Mouse (Mus musculus): ENCODE data around the gene Prrt3. TPM values are rescaled to one million over a fixed set of nuclear protein-coding genes. Genes with fewer than 3 reads are reported as not detected.

Gene Prrt3
- 0.02 TPM in 1 of 2 replicates, not detected in the other for polyA plus RNA-seq (2012)

GRCm38 (mm10) chr6:113501388-113502084 lies at the start of gene Prrt3:
Prrt3 (minus strand) TSS chr6:113501931.
- H3K27me3 ChIP-seq (ENCODE audit: control insufficient read depth), result peaks cover 58% of the 10 kb centered on the region
- no peak within 1 kb of the TSS for H3K4me3 ChIP-seq (replicated peaks)
- no peak for TF ChIP-seq GATA1 (IDR thresholded peaks at IDR 0.05; ENCODE audit: low read length)
- no peak for TF ChIP-seq TAL1 (IDR thresholded peaks at IDR 0.05; ENCODE audit: low read length)
- H3K4me1 ChIP-seq (ENCODE audit: control insufficient read depth), result no peaks in the 10 kb centered on the region; the same call in 1 of the 2 replicates
- H3K36me3 ChIP-seq (ENCODE audit: control insufficient read depth), result no peaks in the 10 kb centered on the region
- no peaks in the 10 kb centered on the region for H3K9me3 ChIP-seq (ENCODE audit: control insufficient read depth, low read length)

- peak overlapping the region; percentile 14 for H3K4me3 ChIP-seq (replicated peaks)
- H3K4me1 ChIP-seq (ENCODE audit: control insufficient read depth), result peaks cover 8% of the 10 kb centered on the region
- peaks cover 88% of the 10 kb centered on the region for H3K36me3 ChIP-seq (ENCODE audit: control insufficient read depth)
- H3K27me3 ChIP-seq (ENCODE audit: control insufficient read depth), result no peaks in the 10 kb centered on the region
- TF ChIP-seq GATA1 (IDR thresholded peaks at IDR 0.05; ENCODE audit: low read length) (no peak), TAL1 (IDR thresholded peaks at IDR 0.05; ENCODE audit: low read length) (no peak)
- H3K9me3 ChIP-seq (ENCODE audit: control insufficient read depth, low read length), result no peaks in the 10 kb centered on the region
These were observed 42.3 kb upstream of the Prrt3 start for GRCm38 (mm10) chr6:113543906-113544481.

GRCm38 (mm10) chr6:113541610-113542009 lies 39.9 kb upstream of the Prrt3 start:
- Histone ChIP-seq H3K4me3 (replicated peaks) (no peak overlapping the region), H3K9me3 (ENCODE audit: control insufficient read depth, low read length) (no peaks in the 10 kb centered on the region), H3K36me3 (ENCODE audit: control insufficient read depth) (peaks cover 87% of the 10 kb centered on the region), H3K4me1 (ENCODE audit: control insufficient read depth) (peaks cover 8% of the 10 kb centered on the region), H3K27me3 (ENCODE audit: control insufficient read depth) (no peaks in the 10 kb centered on the region)
- TF ChIP-seq GATA1 (IDR thresholded peaks at IDR 0.05; ENCODE audit: low read length), result no peak
- no peak for TF ChIP-seq TAL1 (IDR thresholded peaks at IDR 0.05; ENCODE audit: low read length)

GRCm38 (mm10) chr6:113534886-113535285 lies 33.2 kb upstream of the Prrt3 start:
- TF ChIP-seq GATA1 (IDR thresholded peaks at IDR 0.05; ENCODE audit: low read length), result no peak
- TF ChIP-seq TAL1 (IDR thresholded peaks at IDR 0.05; ENCODE audit: low read length), result no peak
- H3K4me3 ChIP-seq (replicated peaks), result no peak overlapping the region
- H3K27me3 ChIP-seq (ENCODE audit: control insufficient read depth), result no peaks in the 10 kb centered on the region
- H3K4me1 ChIP-seq (ENCODE audit: control insufficient read depth), result peaks cover 27% of the 10 kb centered on the region
- no peaks in the 10 kb centered on the region for H3K9me3 ChIP-seq (ENCODE audit: control insufficient read depth, low read length)
- peaks cover 60% of the 10 kb centered on the region for H3K36me3 ChIP-seq (ENCODE audit: control insufficient read depth)

GRCm38 (mm10) chr6:113531840-113532404 lies 30.2 kb upstream of the Prrt3 start:
- peak overlapping the region; percentile 100 for H3K4me3 ChIP-seq (replicated peaks)
- TF ChIP-seq GATA1 (IDR thresholded peaks at IDR 0.05; ENCODE audit: low read length) (no peak), TAL1 (IDR thresholded peaks at IDR 0.05; ENCODE audit: low read length) (no peak)
- no peaks in the 10 kb centered on the region for H3K9me3 ChIP-seq (ENCODE audit: control insufficient read depth, low read length)
- H3K36me3 ChIP-seq (ENCODE audit: control insufficient read depth), result peaks cover 54% of the 10 kb centered on the region
- peaks cover 31% of the 10 kb centered on the region for H3K4me1 ChIP-seq (ENCODE audit: control insufficient read depth)
- H3K27me3 ChIP-seq (ENCODE audit: control insufficient read depth), result no peaks in the 10 kb centered on the region

GRCm38 (mm10) chr6:113530932-113531839 lies 29.5 kb upstream of the Prrt3 start, which contains the start of the genes Emc3 and Fancd2:
Emc3 (minus strand) TSS chr6:113531652.
Fancd2 (plus strand) TSS chr6:113531682.
- H3K9me3 ChIP-seq (ENCODE audit: control insufficient read depth, low read length), result no peaks in the 10 kb centered on the region
- H3K4me3 ChIP-seq (replicated peaks), result peak within 1 kb of the TSS; percentile 100
- H3K36me3 ChIP-seq (ENCODE audit: control insufficient read depth), result peaks cover 51% of the 10 kb centered on the region
- no peaks in the 10 kb centered on the region for H3K27me3 ChIP-seq (ENCODE audit: control insufficient read depth)
- TF ChIP-seq TAL1 (IDR thresholded peaks at IDR 0.05; ENCODE audit: low read length) (no peak), GATA1 (IDR thresholded peaks at IDR 0.05; ENCODE audit: low read length) (no peak; the same call in 1 of the 2 replicates)
- H3K4me1 ChIP-seq (ENCODE audit: control insufficient read depth), result peaks cover 31% of the 10 kb centered on the region

- peaks cover 86% of the 10 kb centered on the region for H3K36me3 ChIP-seq (ENCODE audit: control insufficient read depth)
- H3K27me3 ChIP-seq (ENCODE audit: control insufficient read depth), result no peaks in the 10 kb centered on the region
- H3K4me1 ChIP-seq (ENCODE audit: control insufficient read depth), result no peaks in the 10 kb centered on the region; the same call in none of the 2 replicates
- H3K4me3 ChIP-seq (replicated peaks), result no peak overlapping the region
- TF ChIP-seq TAL1 (IDR thresholded peaks at IDR 0.05; ENCODE audit: low read length) (no peak), GATA1 (IDR thresholded peaks at IDR 0.05; ENCODE audit: low read length) (no peak)
- no peaks in the 10 kb centered on the region for H3K9me3 ChIP-seq (ENCODE audit: control insufficient read depth, low read length)
These were observed 21.7 kb upstream of the Prrt3 start for GRCm38 (mm10) chr6:113523420-113523819.

GRCm38 (mm10) chr6:113522310-113522709 lies 20.6 kb upstream of the Prrt3 start:
- no peaks in the 10 kb centered on the region for H3K27me3 ChIP-seq (ENCODE audit: control insufficient read depth)
- H3K9me3 ChIP-seq (ENCODE audit: control insufficient read depth, low read length), result no peaks in the 10 kb centered on the region
- no peaks in the 10 kb centered on the region; the same call in none of the 2 replicates for H3K4me1 ChIP-seq (ENCODE audit: control insufficient read depth)
- H3K4me3 ChIP-seq (replicated peaks), result no peak overlapping the region
- peaks cover 88% of the 10 kb centered on the region for H3K36me3 ChIP-seq (ENCODE audit: control insufficient read depth)
- no peak for TF ChIP-seq GATA1 (IDR thresholded peaks at IDR 0.05; ENCODE audit: low read length)
- TF ChIP-seq TAL1 (IDR thresholded peaks at IDR 0.05; ENCODE audit: low read length), result no peak

Data from erythroblast, embryonic 14.5 days (primary cell).